Mouse (Mus musculus) ES-E14 (cell line): Measurements from ENCODE around the gene Vdr.

Experiments
- CHD2 ChIP-seq: IDR thresholded peaks from 2 replicates; pipeline ENCODE4 v1.6.1; 2014; ENCODE audit warnings: mild to moderate bottlenecking, low read depth, low read length, inconsistent platforms
- HCFC1 ChIP-seq: IDR thresholded peaks from 2 replicates; pipeline ENCODE4 v1.6.1; 2012; ENCODE audit warnings: low read length, inconsistent platforms, borderline replicate concordance; ENCODE audit not compliant: insufficient read depth
- MAFK ChIP-seq: IDR thresholded peaks from 2 replicates; pipeline ENCODE4 v1.6.1; 2014; ENCODE audit warnings: mild to moderate bottlenecking, low read depth, low read length, inconsistent platforms; ENCODE audit not compliant: insufficient read depth
- ZC3H11A ChIP-seq: IDR thresholded peaks from 2 replicates; pipeline ENCODE4 v1.6.1; 2012; ENCODE audit warnings: low read depth, mild to moderate bottlenecking, inconsistent platforms, low read length, borderline replicate concordance

DNA sequence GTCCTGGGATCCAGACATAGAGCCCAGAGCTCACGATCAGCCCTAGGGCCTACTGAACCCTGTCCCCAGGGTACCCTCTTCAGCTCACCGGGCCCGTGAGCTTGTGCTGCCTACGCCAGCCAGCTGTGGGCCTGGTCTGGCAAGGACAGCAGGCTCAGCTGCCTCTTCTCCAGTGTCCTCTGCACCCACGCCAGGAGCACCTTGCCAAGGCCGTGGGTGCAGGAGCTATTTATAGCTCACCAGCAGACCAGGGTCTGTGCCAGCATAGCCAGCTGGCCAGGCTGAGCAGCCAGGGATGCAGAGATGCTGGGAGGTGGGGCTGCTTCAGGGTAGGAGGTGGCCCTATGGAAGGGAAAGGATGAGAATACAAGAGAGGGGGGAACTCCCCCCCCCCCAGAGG, 98.3 kb downstream of the Vdr start:
- TF ChIP-seq ZC3H11A = no peak
- no peak for TF ChIP-seq MAFK
- TF ChIP-seq CHD2 = no peak
- TF ChIP-seq HCFC1 = no peak
